Mouse (Mus musculus) embryonic facial prominence, embryonic 15.5 days (tissue): ENCODE measurements around the gene Crb2. TPM values are rescaled to one million over a fixed set of nuclear protein-coding genes. Genes with fewer than 3 reads are reported as not detected.
A peak's percentile ranks its signal among the peaks of the same experiment; 100 is the strongest.

Experiments used
- ATAC-seq: fragments of 200-750 bp; cut with Nextera tagmentation; 2 replicates; pipeline ENCODE4 v1.8.0; 2017; ENCODE audit warnings: low read depth, moderate TSS enrichment; ENCODE audit not compliant: insufficient number of reproducible peaks, low FRiP score, low TSS enrichment
- H3K27ac ChIP-seq: fragments of 300-500 bp; sonication (generic); replicated peaks from 2 replicates; pipeline ENCODE4 v1.5.1; 2015; ENCODE audit warnings: mild to moderate bottlenecking, inconsistent platforms
- H3K27me3 ChIP-seq: fragments of 300-500 bp; sonication (generic); 2 replicates; pipeline ENCODE4 v1.6.1; 2015; ENCODE audit warnings: inconsistent platforms
- H3K36me3 ChIP-seq: fragments of 300-500 bp; sonication (generic); 2 replicates; pipeline ENCODE4 v1.6.1; 2015; ENCODE audit warnings: mild to moderate bottlenecking, inconsistent platforms
- H3K4me1 ChIP-seq: fragments of 300-500 bp; sonication (generic); 2 replicates; pipeline ENCODE4 v1.6.1; 2015; ENCODE audit warnings: inconsistent platforms
- H3K4me2 ChIP-seq: fragments of 300-500 bp; sonication (generic); replicated peaks from 2 replicates; pipeline ENCODE4 v1.6.1; 2015; ENCODE audit warnings: mild to moderate bottlenecking, inconsistent platforms
- H3K4me3 ChIP-seq: fragments of 300-500 bp; sonication (generic); replicated peaks from 2 replicates; pipeline ENCODE4 v1.5.1; 2015; ENCODE audit warnings: mild to moderate bottlenecking, inconsistent platforms
- H3K9ac ChIP-seq: fragments of 300-500 bp; sonication (generic); 2 replicates; pipeline ENCODE4 v1.6.1; 2015; ENCODE audit warnings: inconsistent platforms
- H3K9me3 ChIP-seq: fragments of 300-500 bp; sonication (generic); replicated peaks from 2 replicates; pipeline ENCODE4 v1.6.1; 2016; ENCODE audit warnings: inconsistent platforms
- WGBS: fragments of 180-500 bp; shearing (Covaris S2); methylation state at CpG from one replicate; pipeline ENCODE4 v1.1.7; 2015; 5-methylcytosine and 5-hydroxymethylcytosine counted together
- polyA plus RNA-seq: library from polyadenylated mRNA; unstranded; fragments of >200 nt; fragmentation: Nextera tagmentation; extraction: Ambion mirVana; gene quantifications from 2 replicates; pipeline ENCODE4 v1.2.1, GENCODE M21; 2015

The Crb2 gene
- polyA plus RNA-seq, 1 experiment from 2014 or later, result 0.15 TPM

GRCm38 (mm10) chr2:37786461-37786860 is 10.4 kb downstream of the Crb2 start:
- Histone ChIP-seq H3K4me3 (peak overlapping the region; percentile 41), H3K27ac (no peak overlapping the region), H3K36me3 (no peaks in the 10 kb centered on the region), H3K9me3 (no peaks in the 10 kb centered on the region), H3K4me1 (peaks cover 10% of the 10 kb centered on the region; the same call in 1 of the 2 replicates), H3K9ac (no peak overlapping the region), H3K4me2 (peak overlapping the region; percentile 75), H3K27me3 (peaks cover 20% of the 10 kb centered on the region)
- 9% methylated on average over 52 of the region's 52 CpGs for WGBS
- no peak for ATAC-seq

- Histone ChIP-seq H3K9ac (no peak overlapping the region), H3K9me3 (no peaks in the 10 kb centered on the region), H3K27ac (no peak overlapping the region), H3K4me3 (no peak overlapping the region), H3K27me3 (peaks cover 32% of the 10 kb centered on the region), H3K4me1 (peaks cover 15% of the 10 kb centered on the region), H3K4me2 (no peak overlapping the region), H3K36me3 (no peaks in the 10 kb centered on the region)
- 59% methylated on average over 7 of the region's 7 CpGs for WGBS
- ATAC-seq, result no peak
Observed at GRCm38 (mm10) chr2:37788176-37788962, 12.3 kb downstream of the Crb2 start.

- 92% methylated on average over 5 of the region's 5 CpGs for WGBS
- H3K9ac ChIP-seq, result no peak overlapping the region
- no peaks in the 10 kb centered on the region for H3K36me3 ChIP-seq
- ATAC-seq, result no peak
- H3K4me3 ChIP-seq, result no peak overlapping the region
- no peak overlapping the region for H3K4me2 ChIP-seq
- H3K27me3 ChIP-seq, result peaks cover 38% of the 10 kb centered on the region
- no peaks in the 10 kb centered on the region for H3K9me3 ChIP-seq
- no peak overlapping the region for H3K27ac ChIP-seq
- H3K4me1 ChIP-seq, result peaks cover 18% of the 10 kb centered on the region
Observed at GRCm38 (mm10) chr2:37789029-37789428, 13.0 kb downstream of the Crb2 start.

- no peak for ATAC-seq
- no peaks in the 10 kb centered on the region for H3K9me3 ChIP-seq
- peaks cover 18% of the 10 kb centered on the region for H3K4me1 ChIP-seq
- no peak overlapping the region for H3K9ac ChIP-seq
- H3K27ac ChIP-seq, result no peak overlapping the region
- H3K4me2 ChIP-seq, result no peak overlapping the region
- H3K4me3 ChIP-seq, result no peak overlapping the region
- H3K36me3 ChIP-seq, result no peaks in the 10 kb centered on the region
- H3K27me3 ChIP-seq, result peaks cover 44% of the 10 kb centered on the region
- 82% methylated on average over 10 of the region's 10 CpGs for WGBS
Observed at GRCm38 (mm10) chr2:37789995-37790394, 13.9 kb downstream of the Crb2 start.

GRCm38 (mm10) chr2:37790738-37791137 is 14.7 kb downstream of the Crb2 start:
- Histone ChIP-seq H3K27me3 (peaks cover 42% of the 10 kb centered on the region), H3K27ac (no peak overlapping the region), H3K9ac (no peak overlapping the region), H3K4me1 (peaks cover 18% of the 10 kb centered on the region), H3K9me3 (no peaks in the 10 kb centered on the region), H3K36me3 (no peaks in the 10 kb centered on the region), H3K4me3 (no peak overlapping the region), H3K4me2 (no peak overlapping the region)
- 93% methylated on average over 14 of the region's 14 CpGs for WGBS
- ATAC-seq, result no peak

GRCm38 (mm10) chr2:37791340-37791739 is 15.3 kb downstream of the Crb2 start:
- Histone ChIP-seq H3K9ac (no peak overlapping the region), H3K27me3 (peaks cover 36% of the 10 kb centered on the region), H3K36me3 (no peaks in the 10 kb centered on the region), H3K9me3 (no peaks in the 10 kb centered on the region), H3K4me1 (peaks cover 16% of the 10 kb centered on the region), H3K27ac (no peak overlapping the region), H3K4me2 (no peak overlapping the region), H3K4me3 (no peak overlapping the region)
- WGBS, result 88% methylated on average over 4 of the region's 4 CpGs
- ATAC-seq, result no peak

- H3K4me2 ChIP-seq, result no peak overlapping the region
- H3K4me1 ChIP-seq, result peaks cover 8% of the 10 kb centered on the region; the same call in 1 of the 2 replicates
- no peaks in the 10 kb centered on the region for H3K9me3 ChIP-seq
- no peak overlapping the region for H3K27ac ChIP-seq
- ATAC-seq, result no peak
- H3K4me3 ChIP-seq, result no peak overlapping the region
- peaks cover 7% of the 10 kb centered on the region; the same call in 1 of the 2 replicates for H3K36me3 ChIP-seq
- WGBS, result 48% methylated on average over 1 of the region's 1 CpGs
- no peak overlapping the region for H3K9ac ChIP-seq
- peaks cover 24% of the 10 kb centered on the region for H3K27me3 ChIP-seq
Observed at GRCm38 (mm10) chr2:37796021-37796420, 20.0 kb downstream of the Crb2 start.

- H3K9ac ChIP-seq, result no peak overlapping the region
- H3K4me1 ChIP-seq, result peaks cover 8% of the 10 kb centered on the region; the same call in 1 of the 2 replicates
- H3K27ac ChIP-seq, result no peak overlapping the region
- peaks cover 24% of the 10 kb centered on the region for H3K27me3 ChIP-seq
- no peaks in the 10 kb centered on the region for H3K9me3 ChIP-seq
- WGBS, result 87% methylated on average over 4 of the region's 4 CpGs
- H3K4me3 ChIP-seq, result no peak overlapping the region
- ATAC-seq, result no peak
- peaks cover 7% of the 10 kb centered on the region for H3K36me3 ChIP-seq
- no peak overlapping the region for H3K4me2 ChIP-seq
Observed at GRCm38 (mm10) chr2:37797046-37797445, 21.0 kb downstream of the Crb2 start.

- Histone ChIP-seq H3K27ac (no peak overlapping the region), H3K9me3 (no peaks in the 10 kb centered on the region), H3K4me3 (no peak overlapping the region), H3K4me1 (no peaks in the 10 kb centered on the region), H3K36me3 (peaks cover 7% of the 10 kb centered on the region), H3K4me2 (no peak overlapping the region), H3K27me3 (peaks cover 6% of the 10 kb centered on the region), H3K9ac (no peak overlapping the region)
- no peak for ATAC-seq
- 62% methylated on average over 6 of the region's 6 CpGs for WGBS
Observed at GRCm38 (mm10) chr2:37799137-37799536, 23.1 kb downstream of the Crb2 start.

GRCm38 (mm10) chr2:37801687-37802086 is 25.6 kb downstream of the Crb2 start:
- Histone ChIP-seq H3K9ac (no peak overlapping the region), H3K27ac (no peak overlapping the region), H3K4me1 (no peaks in the 10 kb centered on the region), H3K27me3 (no peaks in the 10 kb centered on the region), H3K4me3 (no peak overlapping the region), H3K36me3 (peaks cover 7% of the 10 kb centered on the region), H3K9me3 (no peaks in the 10 kb centered on the region), H3K4me2 (no peak overlapping the region)
- WGBS, result 87% methylated on average over 4 of the region's 4 CpGs
- no peak for ATAC-seq

- ATAC-seq, result no peak
- Histone ChIP-seq H3K27ac (no peak overlapping the region), H3K9me3 (no peaks in the 10 kb centered on the region), H3K4me3 (no peak overlapping the region), H3K36me3 (peaks cover 7% of the 10 kb centered on the region), H3K9ac (no peak overlapping the region), H3K4me2 (no peak overlapping the region), H3K27me3 (no peaks in the 10 kb centered on the region), H3K4me1 (no peaks in the 10 kb centered on the region)
- WGBS, result 49% methylated on average over 4 of the region's 4 CpGs
Observed at GRCm38 (mm10) chr2:37802610-37803212, 26.7 kb downstream of the Crb2 start.
